Mouse (Mus musculus) bone marrow, adult 2 months (tissue): ENCODE data around the gene Rsph10b.

Experiments
- CTCF ChIP-seq: fragments of 200-500 bp; IDR thresholded peaks from 2 replicates; pipeline ENCODE4 v1.5.1; 2011; ENCODE audit warnings: low read length, control low read depth; ENCODE audit not compliant: control insufficient read depth, insufficient read depth
- POLR2A ChIP-seq: fragments of 200-500 bp; IDR thresholded peaks from 2 replicates; pipeline ENCODE4 v1.6.1; 2011; ENCODE audit warnings: low read depth, mild to moderate bottlenecking, control low read depth, low read length, borderline replicate concordance; ENCODE audit not compliant: control insufficient read depth

DNA sequence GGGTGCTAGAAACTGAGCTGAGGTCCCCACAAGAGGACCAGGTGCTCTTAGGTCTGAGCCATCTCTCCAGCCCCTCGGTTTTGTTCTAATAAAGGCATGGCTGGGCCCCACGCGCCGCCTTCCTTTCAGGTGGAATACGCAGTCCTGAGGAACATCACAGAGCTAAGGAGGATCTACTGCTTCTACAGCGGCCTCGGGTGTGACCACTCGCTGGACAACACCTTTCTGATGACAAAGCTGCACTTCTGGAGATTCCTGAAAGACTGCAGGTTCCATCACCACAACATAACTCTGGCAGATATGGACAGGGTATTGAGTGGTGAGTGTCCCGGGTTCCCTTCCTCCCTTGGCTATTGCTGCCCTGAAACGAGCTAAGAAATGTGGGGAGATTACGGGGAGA, 26.7 kb downstream of the Rsph10b start:
- TF ChIP-seq CTCF (no peak), POLR2A (no peak)
